8 mouse cellular contexts compared by ENCODE assay signal in the genomic region with DNA sequence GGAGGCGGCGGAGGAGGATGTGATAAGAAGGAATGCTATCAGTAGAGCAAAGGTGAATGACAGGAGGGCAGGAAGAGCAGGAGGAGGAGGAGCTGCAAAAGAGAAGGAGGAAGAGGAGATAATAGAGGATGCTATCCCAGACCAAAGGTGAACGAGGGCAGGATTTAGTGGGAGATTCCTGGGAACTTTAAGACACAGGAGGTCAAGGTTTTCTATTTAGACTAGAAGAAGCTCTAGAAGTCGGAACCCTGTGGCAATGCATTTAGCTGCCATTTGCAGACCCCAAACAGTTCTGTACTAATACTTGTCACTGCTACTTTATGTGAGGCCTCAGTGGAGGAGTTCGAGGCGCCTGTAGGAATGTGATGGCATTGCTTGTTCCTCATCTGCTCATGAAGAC. TPM values are rescaled to one million over a fixed set of nuclear protein-coding genes. Genes with fewer than 3 reads are reported as not detected.
DNase-seq lines count a peak whose midpoint lies in the region; ATAC-seq and TF ChIP-seq lines count a peak whose summit lies in the region.

A gene (plus strand): TSS at position 301 of the 400 bp plus-strand sequence.

- intact Hi-C loops in left cerebral cortex, adult 2 months (cut with DNase I), result no loop called here

- TF ChIP-seq CTCF in left cerebral cortex, adult 2 months (IDR thresholded peaks at IDR 0.05), result no peak

- H3K36me3 ChIP-seq in embryonic facial prominence, embryonic 11.5 days (replicated peaks; ENCODE audit: control insufficient read depth, insufficient read depth, low read depth, low read length), result no peaks in the 10 kb centered on the region
- H3K36me3 ChIP-seq in liver, embryonic 12.5 days, result no peaks in the 10 kb centered on the region

- no peaks in the 10 kb centered on the region for H3K9me3 ChIP-seq in embryonic facial prominence, embryonic 11.5 days (replicated peaks; ENCODE audit: control insufficient read depth, low read length)
- H3K9me3 ChIP-seq in liver, embryonic 12.5 days (replicated peaks), result no peaks in the 10 kb centered on the region

- DNase-seq in left cerebral cortex, adult 2 months (ENCODE audit: extremely low spot score in 1 of 2, low spot score in 2 of 2), result no peak
- no peak for DNase-seq in left cerebral cortex, adult 9 months (ENCODE audit: low spot score in 2 of 2)
- DNase-seq in embryonic facial prominence, embryonic 11.5 days (ENCODE audit: low spot score), result no peak
- no peak for DNase-seq in MN1 (ENCODE audit: low spot score)
- no peak for DNase-seq in ovary, postnatal 14 days (ENCODE audit: low spot score)
- DNase-seq in frontal cortex, postnatal 14 days (ENCODE audit: low spot score in 2 of 2), result no peak

- WGBS in embryonic facial prominence, embryonic 11.5 days, result 74% methylated on average over 6 of the region's 6 CpGs
- 21% methylated on average over 6 of the region's 6 CpGs for WGBS in liver, embryonic 12.5 days (ENCODE audit: insufficient replicate concordance)

- no peak within 1 kb of the TSS for H3K4me3 ChIP-seq in left cerebral cortex, adult 2 months
- H3K4me3 ChIP-seq in embryonic facial prominence, embryonic 11.5 days (ENCODE audit: low read depth, low read length), result no peak within 1 kb of the TSS
- H3K4me3 ChIP-seq in liver, embryonic 12.5 days, result no peak within 1 kb of the TSS

- H3K27ac ChIP-seq in left cerebral cortex, adult 2 months, result no peak within 1 kb of the TSS
- no peak within 1 kb of the TSS for H3K27ac ChIP-seq in embryonic facial prominence, embryonic 11.5 days (replicated peaks; ENCODE audit: low read depth, low read length)
- no peak within 1 kb of the TSS for H3K27ac ChIP-seq in liver, embryonic 12.5 days

- H3K4me2 ChIP-seq in embryonic facial prominence, embryonic 11.5 days (ENCODE audit: low read depth, low read length), result no peak within 1 kb of the TSS
- no peak within 1 kb of the TSS for H3K4me2 ChIP-seq in liver, embryonic 12.5 days

- no peak within 1 kb of the TSS for H3K9ac ChIP-seq in embryonic facial prominence, embryonic 11.5 days (replicated peaks; ENCODE audit: low read length)
- no peak within 1 kb of the TSS for H3K9ac ChIP-seq in liver, embryonic 12.5 days

- H3K27me3 ChIP-seq in embryonic facial prominence, embryonic 11.5 days (ENCODE audit: control insufficient read depth, insufficient read depth, low read length), result no peaks in the 10 kb centered on the region
- no peaks in the 10 kb centered on the region for H3K27me3 ChIP-seq in liver, embryonic 12.5 days (replicated peaks)

- H3K4me1 ChIP-seq in embryonic facial prominence, embryonic 11.5 days (ENCODE audit: control insufficient read depth, insufficient read depth, low read length), result no peaks in the 10 kb centered on the region
- H3K4me1 ChIP-seq in liver, embryonic 12.5 days, result 0 out of 2 replicates have a peak, but pooled peaks cover 7% of the 10 kb centered on the region

- ATAC-seq in embryonic facial prominence, embryonic 11.5 days (replicated peaks; ENCODE audit: insufficient number of reproducible peaks, low FRiP score, low TSS enrichment, low read depth), result no peak
- no peak for ATAC-seq in hematopoietic stem cell, adult 5-6 weeks (replicated peaks in 1 of 2; ENCODE audit: insufficient read depth in 1 of 2, low FRiP score in 2 of 2, low TSS enrichment in 1 of 2, low read depth in 1 of 2, poor library complexity in 2 of 2, severe bottlenecking in 2 of 2)
- no peak for ATAC-seq in liver, embryonic 12.5 days

RNA-seq across cellular contexts. Expression of the gene that starts here (rescaled TPM):
- total RNA-seq in left cerebral cortex, adult 2 months (2021), result 10 to 100 TPM; 31.2 to 31.8 TPM
- polyA plus RNA-seq in embryonic facial prominence, embryonic 11.5 days (2014; fragmentation: Nextera tagmentation; extraction: Ambion mirVana), result 46.2 and 46.9 TPM in 2 replicates
- 349 and 424 TPM in 2 replicates for total RNA-seq in hematopoietic stem cell, adult 5-6 weeks (2017)
- polyA plus RNA-seq in liver, embryonic 12.5 days (2016; fragmentation: Nextera tagmentation; extraction: Ambion mirVana), result 17.1 and 17.5 TPM in 2 replicates

Comparison
In these comparisons a context has a peak if more than half of its experiments do, and no peak if none do; other contexts are left out.
1. RNA of the gene that starts here (total RNA-seq): 349 to 424 TPM in hematopoietic stem cell, adult 5-6 weeks; 31.2 to 31.8 TPM in left cerebral cortex, adult 2 months; every median in the first group is over 10 times any median in the second.